Mouse (Mus musculus) heart, adult 2 months (tissue): ENCODE measurements around the gene Nup107. TPM values are rescaled to one million over a fixed set of nuclear protein-coding genes. Genes with fewer than 3 reads are reported as not detected.
"Not testable (repeated sequence)": the region's sequence is repeated elsewhere in the genome, so short reads cannot be mapped to it uniquely, and the experiment has no call there.

Experiments
- DNase-seq, 2 experiments: peaks; one replicate each; pipeline ENCODE4 v3.0.0; 2021
- H3K27ac ChIP-seq: fragments of 200-600 bp; 2 replicates; pipeline ENCODE4 v1.8.1; 2022
- H3K27me3 ChIP-seq: fragments of 200-500 bp; 2 replicates; pipeline ENCODE4 v1.6.1; 2012; ENCODE audit warnings: mild to moderate bottlenecking, low read length, inconsistent platforms, mixed read lengths; ENCODE audit not compliant: control insufficient read depth, insufficient read depth
- H3K36me3 ChIP-seq: fragments of 200-500 bp; 2 replicates; pipeline ENCODE4 v1.6.1; 2012; ENCODE audit warnings: low read length, inconsistent platforms; ENCODE audit not compliant: control insufficient read depth, insufficient read depth
- H3K4me1 ChIP-seq: fragments of 200-500 bp; 2 replicates; pipeline ENCODE4 v1.6.1; 2011; ENCODE audit warnings: low read length; ENCODE audit not compliant: control insufficient read depth, insufficient read depth
- H3K4me3 ChIP-seq: fragments of 200-600 bp; 2 replicates; pipeline ENCODE4 v1.8.1; 2022
- H3K79me2 ChIP-seq: fragments of 200-500 bp; replicated peaks from 2 replicates; pipeline ENCODE4 v1.6.1; 2012; ENCODE audit warnings: mild to moderate bottlenecking, inconsistent platforms, low read length, moderate library complexity, mixed read lengths; ENCODE audit not compliant: control insufficient read depth, insufficient read depth
- H3K9ac ChIP-seq: fragments of 200-500 bp; 2 replicates; pipeline ENCODE4 v1.6.1; 2012; ENCODE audit warnings: low read depth, mild to moderate bottlenecking, control low read depth, inconsistent platforms, low read length, mixed read lengths
- CTCF ChIP-seq: fragments of 200-600 bp; IDR thresholded peaks from 2 replicates; pipeline ENCODE4 v1.8.1; 2022; ENCODE audit warnings: antibody characterized with exemption, mild to moderate bottlenecking, moderate library complexity
- EP300 ChIP-seq: fragments of 200-500 bp; IDR thresholded peaks from 2 replicates; pipeline ENCODE4 v1.6.1; 2011; ENCODE audit warnings: low read depth, low read length, control low read depth; ENCODE audit not compliant: insufficient read depth
- POLR2A ChIP-seq: fragments of 200-500 bp; IDR thresholded peaks from 2 replicates; pipeline ENCODE4 v1.6.1; 2011; ENCODE audit warnings: mild to moderate bottlenecking, low read depth, low read length, control low read depth; ENCODE audit not compliant: insufficient read depth
- WGBS: fragments of 180-500 bp; shearing (Covaris S2); methylation state at CpG from one replicate; pipeline ENCODE4 v1.1.7; 2018; 5-methylcytosine and 5-hydroxymethylcytosine counted together
- intact Hi-C: fragments of 180-260 bp; cut with DNase I; formaldehyde crosslinking; loops from one replicate; pipeline ENCODE4 v1.15.1; 2025
- polyA plus RNA-seq: library from polyadenylated mRNA; depleted of rRNA; stranded (reverse); fragments of >200 nt; gene quantifications from 2 replicates; pipeline ENCODE4 v1.2.3, GENCODE M21; 2012
- total RNA-seq, 2 experiments: library from RNA; stranded (reverse); gene quantifications; 2 replicates each; pipeline ENCODE4 v1.2.3; 2021

The Nup107 gene
- total and polyA plus RNA-seq, 3 experiments: 4.9 to 8.6 (median 7.0) TPM

DNA sequence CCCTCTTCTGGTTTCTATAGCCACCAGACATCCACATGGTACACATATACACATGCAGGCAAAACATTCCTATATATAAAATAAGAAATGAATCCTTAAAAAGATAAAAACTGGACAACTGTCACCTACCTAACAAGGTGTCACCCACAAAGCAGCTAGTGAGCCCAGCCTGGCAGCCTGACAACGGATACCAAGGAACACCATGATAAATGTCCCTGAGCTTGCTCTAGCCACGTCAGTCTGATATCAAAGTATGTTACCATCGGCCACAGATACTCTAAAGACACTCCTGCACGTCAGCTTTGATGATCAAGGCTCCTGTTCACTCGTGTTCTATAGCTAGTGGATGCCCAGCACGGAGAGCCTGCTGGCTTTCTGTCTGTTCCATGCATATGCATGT lies 86.1 kb downstream of the Nup107 start:
- H3K36me3 ChIP-seq: peaks cover 30% of the 10 kb centered on the region
- intact Hi-C loops: no loop called here
- no peak overlapping the region for H3K4me3 ChIP-seq
- H3K9ac ChIP-seq: no peak overlapping the region
- DNase-seq: no peak
- 0 out of 2 replicates have a peak overlapping the region, but pooled peaks have one; percentile 5 for H3K27ac ChIP-seq
- H3K27me3 ChIP-seq: no peaks in the 10 kb centered on the region
- TF ChIP-seq POLR2A (no peak), CTCF (no peak), EP300 (no peak)
- H3K4me1 ChIP-seq: peaks cover 8% of the 10 kb centered on the region
- WGBS: 63% methylated on average over 6 of the region's 6 CpGs
- peaks cover 6% of the 10 kb centered on the region; the same call in 1 of the 2 replicates for H3K79me2 ChIP-seq

GRCm38 (mm10) chr10:117705806-117706205 lies 86.7 kb downstream of the Nup107 start:
- H3K9ac ChIP-seq: no peak overlapping the region
- TF ChIP-seq POLR2A (no peak), CTCF (no peak), EP300 (no peak)
- no peak overlapping the region for H3K27ac ChIP-seq
- no peak for DNase-seq
- peaks cover 30% of the 10 kb centered on the region for H3K36me3 ChIP-seq
- H3K27me3 ChIP-seq: no peaks in the 10 kb centered on the region
- intact Hi-C loops: no loop called here
- H3K4me1 ChIP-seq: peaks cover 8% of the 10 kb centered on the region
- H3K79me2 ChIP-seq: peaks cover 6% of the 10 kb centered on the region; the same call in 1 of the 2 replicates
- no peak overlapping the region for H3K4me3 ChIP-seq

DNA sequence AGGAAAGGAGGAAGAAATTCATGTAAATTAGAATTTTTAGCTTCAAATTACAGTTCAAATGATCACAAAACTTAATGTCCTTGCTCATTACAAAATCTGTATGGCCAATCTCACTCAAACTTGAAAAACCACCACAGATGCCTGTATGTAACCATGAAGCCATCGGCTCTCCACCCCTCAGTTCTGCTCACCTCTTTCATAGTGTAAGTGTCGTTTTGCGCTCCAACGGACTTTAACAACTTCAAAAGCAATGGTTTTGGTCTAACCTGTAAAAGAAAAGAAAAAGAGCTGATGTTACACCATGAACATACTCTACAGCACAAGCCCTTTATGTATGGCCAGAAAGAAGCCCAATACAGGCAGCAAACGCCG lies 87.6 kb downstream of the Nup107 start:
- intact Hi-C loops: no loop called here
- Histone ChIP-seq H3K4me3 (no peak overlapping the region), H3K27me3 (no peaks in the 10 kb centered on the region), H3K79me2 (peaks cover 6% of the 10 kb centered on the region; the same call in 1 of the 2 replicates), H3K9ac (no peak overlapping the region), H3K27ac (no peak overlapping the region), H3K36me3 (peaks cover 35% of the 10 kb centered on the region), H3K4me1 (peaks cover 8% of the 10 kb centered on the region)
- TF ChIP-seq POLR2A (no peak), EP300 (no peak), CTCF (no peak)
- DNase-seq: no peak
- 96% methylated on average over 6 of the region's 6 CpGs for WGBS

DNA sequence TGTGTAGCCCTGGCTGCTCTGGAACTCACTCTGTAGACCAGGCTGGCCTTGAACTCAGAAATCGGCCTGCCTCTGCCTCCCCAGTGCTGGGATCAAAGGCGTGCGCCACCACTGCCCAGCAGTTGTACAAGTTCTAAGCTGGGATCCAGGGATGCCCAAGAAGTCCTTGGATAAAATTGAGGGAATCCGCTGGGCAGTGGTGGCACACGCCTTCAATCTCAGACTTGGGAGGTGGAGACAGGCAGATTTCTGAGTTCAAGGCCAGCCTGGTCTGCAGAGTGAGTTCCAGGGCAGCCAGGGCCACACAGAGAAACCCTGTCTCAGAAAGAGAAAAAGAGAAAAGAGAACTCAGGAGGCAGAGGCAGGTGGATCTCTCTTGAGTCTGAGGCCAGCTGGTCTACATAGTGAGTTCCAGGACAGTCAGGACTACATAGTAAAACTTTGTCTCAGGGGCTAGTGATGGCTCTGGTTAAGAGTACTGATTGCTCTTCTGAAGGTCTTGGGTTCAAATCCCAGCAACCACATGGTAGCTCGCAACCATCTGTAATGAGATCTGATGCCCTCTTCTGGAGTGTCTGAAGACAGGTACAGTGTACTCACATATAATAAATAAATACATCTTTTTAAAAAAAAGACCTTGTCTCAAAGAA lies 88.1 kb downstream of the Nup107 start:
- intact Hi-C loops, DNase-seq, H3K27ac ChIP-seq, H3K79me2 ChIP-seq, H3K4me3 ChIP-seq, H3K4me1 ChIP-seq, H3K9ac ChIP-seq, H3K27me3 ChIP-seq: not testable (repeated sequence)
- WGBS: 97% methylated on average over 6 of the region's 6 CpGs
- peaks cover 39% of the 10 kb centered on the region for H3K36me3 ChIP-seq

DNA sequence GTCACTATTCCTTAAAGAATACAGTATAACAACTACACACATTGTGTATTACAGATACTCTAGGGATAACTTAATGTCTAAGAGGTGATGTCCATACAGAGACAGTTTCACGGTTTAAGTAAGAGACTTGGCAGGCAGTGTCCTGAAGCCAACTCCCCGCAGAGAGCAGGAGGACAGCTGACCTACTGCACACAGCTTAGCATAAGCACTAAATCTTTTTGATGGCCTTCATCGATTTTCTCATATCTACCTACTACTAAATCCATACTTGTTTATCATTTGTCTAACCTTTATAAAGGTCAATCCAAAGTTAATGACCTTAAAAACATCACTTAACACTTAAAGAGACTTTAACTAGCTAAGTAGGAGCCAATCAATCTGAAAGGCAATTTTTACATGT lies 89.0 kb downstream of the Nup107 start:
- intact Hi-C loops: no loop called here
- H3K79me2 ChIP-seq: peaks cover 3% of the 10 kb centered on the region; the same call in 1 of the 2 replicates
- TF ChIP-seq CTCF: no peak
- TF ChIP-seq EP300: no peak
- TF ChIP-seq POLR2A: no peak
- H3K9ac ChIP-seq: no peak overlapping the region
- no peak overlapping the region for H3K27ac ChIP-seq
- no peaks in the 10 kb centered on the region for H3K27me3 ChIP-seq
- peaks cover 37% of the 10 kb centered on the region for H3K36me3 ChIP-seq
- DNase-seq: no peak
- H3K4me1 ChIP-seq: peaks cover 6% of the 10 kb centered on the region
- 74% methylated on average over 3 of the region's 3 CpGs for WGBS
- no peak overlapping the region for H3K4me3 ChIP-seq

DNA sequence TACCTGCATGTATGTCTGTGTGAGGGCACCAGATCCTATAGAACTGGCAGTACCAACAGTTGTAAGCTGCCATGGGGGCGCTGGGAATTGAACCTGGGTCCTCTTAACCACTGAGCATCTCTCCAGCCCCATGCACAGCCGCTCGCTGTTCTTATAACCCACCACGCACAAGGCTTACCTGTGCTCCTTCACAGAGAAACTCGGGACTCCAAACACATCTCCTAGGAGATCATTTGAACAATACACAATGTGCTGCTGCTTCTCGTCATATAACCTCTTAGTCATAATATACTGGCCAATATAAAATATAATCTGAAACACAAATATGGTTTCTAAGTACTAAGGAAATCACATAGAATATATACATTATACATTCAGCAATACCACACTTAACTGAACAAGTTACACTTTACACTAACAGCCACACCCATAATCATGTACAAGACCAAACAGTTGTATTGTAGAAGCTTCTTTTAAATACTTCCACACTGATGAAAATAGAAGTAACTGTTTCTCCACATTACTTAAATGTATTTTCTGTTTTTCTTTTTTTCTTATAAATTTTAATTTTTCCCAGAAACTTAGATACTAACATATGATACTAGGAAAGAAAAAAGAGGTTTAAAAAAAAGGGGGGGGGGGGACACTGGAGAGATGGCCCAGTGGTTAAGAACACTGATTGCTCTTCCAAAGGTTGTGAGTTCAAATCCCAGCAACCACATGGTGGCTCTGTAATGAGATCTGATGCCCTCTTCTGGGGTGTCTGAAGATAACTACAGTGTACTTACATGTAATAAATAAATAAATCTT lies 90.3 kb downstream of the Nup107 start:
- no peak for DNase-seq
- Histone ChIP-seq H3K36me3 (peaks cover 33% of the 10 kb centered on the region), H3K4me1 (peaks cover 6% of the 10 kb centered on the region), H3K27ac (no peak overlapping the region), H3K79me2 (peaks cover 3% of the 10 kb centered on the region; the same call in 1 of the 2 replicates), H3K27me3 (no peaks in the 10 kb centered on the region), H3K4me3 (no peak overlapping the region), H3K9ac (no peak overlapping the region)
- intact Hi-C loops: no loop called here
- TF ChIP-seq POLR2A: no peak
- no peak for TF ChIP-seq CTCF
- no peak for TF ChIP-seq EP300
- WGBS: 95% methylated on average over 6 of the region's 6 CpGs
